9 mouse cellular contexts compared by ENCODE assay signal in genomic region chr10:102451756-102452155, GRCm38 (mm10). TPM values are rescaled to one million over a fixed set of nuclear protein-coding genes. Genes with fewer than 3 reads are reported as not detected.
DNase-seq lines count a peak whose midpoint lies in the region; ATAC-seq and TF ChIP-seq lines count a peak whose summit lies in the region.
"Had no signal": no experiment of that assay in that cellular context is flagged by ENCODE, and none has a peak within 500 bp of the region (broad histone marks: within the 10 kb centered on the region; RNA-seq: fewer than 3 reads in every experiment).

No protein-coding gene starts in this region.

- no peaks in the 10 kb centered on the region for H3K4me1 ChIP-seq in liver, embryonic 14.5 days (replicated peaks; ENCODE audit: control insufficient read depth in 2 of 2, insufficient read depth in 2 of 2, low read length in 1 of 2)
- H3K4me1 ChIP-seq: hindbrain, embryonic 15.5 days had no signal

- no peaks in the 10 kb centered on the region for H3K36me3 ChIP-seq in liver, embryonic 14.5 days (replicated peaks; ENCODE audit: control insufficient read depth, insufficient read depth, low read depth)
- H3K36me3 ChIP-seq: hindbrain, embryonic 15.5 days had no signal

- H3K4me3 ChIP-seq in liver, embryonic 14.5 days (ENCODE audit: insufficient read depth in 1 of 2, low read depth in 2 of 2, low read length in 2 of 2): no peak overlapping the region
- H3K4me3 ChIP-seq: hindbrain, embryonic 15.5 days had no signal

- no peak for TF ChIP-seq EP300 in liver, embryonic 14.5 days (IDR thresholded peaks at IDR 0.05; ENCODE audit: low read depth)

- H3K27me3 ChIP-seq in liver, embryonic 14.5 days (ENCODE audit: control insufficient read depth, insufficient read depth, low read length): no peaks in the 10 kb centered on the region
- H3K27me3 ChIP-seq: hindbrain, embryonic 15.5 days had no signal

- peak; percentile 38 for DNase-seq in adrenal gland, adult 2 months
- DNase-seq in adrenal gland, adult 8-10 months: no peak
- DNase-seq in thymus, postnatal 0 days (ENCODE audit: low spot score): peak; percentile 28
- DNase-seq in thymus, adult 18-20 months: no peak
- DNase-seq in liver, embryonic 14.5 days (ENCODE audit: low read depth in 3 of 3, low spot score in 3 of 3): peak in 2 of 3 experiments; percentile 5 to 6
- peak; percentile 31 for DNase-seq in retina, postnatal 7 days (ENCODE audit: low read depth, low spot score)

- 12% methylated on average over 7 of the region's 7 CpGs for WGBS in liver, embryonic 14.5 days (ENCODE audit: insufficient replicate concordance)

- H3K9me3 ChIP-seq in liver, embryonic 14.5 days (ENCODE audit: control insufficient read depth, low read length): no peaks in the 10 kb centered on the region
- H3K9me3 ChIP-seq: hindbrain, embryonic 15.5 days had no signal

- H3K9ac ChIP-seq in liver, embryonic 14.5 days (replicated peaks): no peak overlapping the region
- H3K9ac ChIP-seq: hindbrain, embryonic 15.5 days had no signal

- H3K4me2 ChIP-seq in liver, embryonic 14.5 days (ENCODE audit: low read depth): no peak overlapping the region
- H3K4me2 ChIP-seq: hindbrain, embryonic 15.5 days had no signal

- TF ChIP-seq CTCF in liver, embryonic 14.5 days (IDR thresholded peaks at IDR 0.05; ENCODE audit: low read depth): peak; percentile 75

- ATAC-seq in erythroid progenitor cell, adult 5-6 weeks (replicated peaks; ENCODE audit: low FRiP score, poor library complexity, severe bottlenecking): peak; percentile 63; the same call in 1 of the 2 replicates
- peak; percentile 38 for ATAC-seq in inflammation-experienced regulatory T-cells, adult 6 months
- ATAC-seq in liver, embryonic 14.5 days (ENCODE audit: insufficient read depth): no peak

- no peak overlapping the region for H3K27ac ChIP-seq in liver, embryonic 14.5 days
- H3K27ac ChIP-seq: hindbrain, embryonic 15.5 days had no signal

RNA-seq across cellular contexts. Expression of gene Nts, which starts 38.5 kb away (rescaled TPM):
- total RNA-seq in adrenal gland, adult 2 months (2021): not detected
- not detected in 2 replicates for polyA plus RNA-seq in adrenal gland, adult 2 months (2012; rRNA removed)
- not detected for total RNA-seq in adrenal gland, adult 8-10 months (2022)
- polyA plus RNA-seq in thymus, postnatal 0 days (2015; fragmentation: Nextera tagmentation; extraction: Ambion mirVana): 5.4 and 5.6 TPM in 2 replicates
- not detected in 2 replicates for total RNA-seq in erythroid progenitor cell, adult 5-6 weeks (2015; ENCODE audit: low replicate concordance)
- not detected in 2 replicates for total RNA-seq in erythroid progenitor cell, adult 5-6 weeks (2017; ENCODE audit: low replicate concordance)
- polyA plus RNA-seq in inflammation-experienced regulatory T-cells, adult 6 months (2017; shearing (Covaris generic)): not detected
- 0.05 TPM in 1 of 2 replicates, not detected in the other for polyA plus RNA-seq in liver, embryonic 14.5 days (2012; rRNA removed)
- polyA plus RNA-seq in liver, embryonic 14.5 days (2014; fragmentation: Nextera tagmentation; extraction: Ambion mirVana): not detected in 2 replicates

Comparison
In these comparisons a context has a peak if more than half of its experiments do, and no peak if none do; other contexts are left out.
1. DNase-seq: peak in adrenal gland, adult 2 months (single experiment), thymus, postnatal 0 days (single experiment), liver, embryonic 14.5 days (2 of 3) and retina, postnatal 7 days (single experiment); none in adrenal gland, adult 8-10 months (single experiment) and thymus, adult 18-20 months (0 of 2).